Mouse (Mus musculus): ENCODE results near the gene Naaa. TPM values are rescaled to one million over a fixed set of nuclear protein-coding genes. Genes with fewer than 3 reads are reported as not detected.

Gene Naaa
- polyA plus RNA-seq, 1 experiment from 2014 or later, result 19.5 TPM

GRCm38 (mm10) chr5:92291652-92292414, 13.9 kb upstream of the Naaa start:
- no peaks in the 10 kb centered on the region for H3K79me2 ChIP-seq (ENCODE audit: inconsistent target)
- 91% methylated on average over 6 of the region's 6 CpGs for whole genome bisulfite sequencing (ENCODE audit: missing documents)
- H3K27ac ChIP-seq, result no peak overlapping the region
- H3K36me3 ChIP-seq (ENCODE audit: inconsistent target), result peaks cover 64% of the 10 kb centered on the region
- H3K4me3 ChIP-seq (ENCODE audit: inconsistent target), result no peak overlapping the region

DNA sequence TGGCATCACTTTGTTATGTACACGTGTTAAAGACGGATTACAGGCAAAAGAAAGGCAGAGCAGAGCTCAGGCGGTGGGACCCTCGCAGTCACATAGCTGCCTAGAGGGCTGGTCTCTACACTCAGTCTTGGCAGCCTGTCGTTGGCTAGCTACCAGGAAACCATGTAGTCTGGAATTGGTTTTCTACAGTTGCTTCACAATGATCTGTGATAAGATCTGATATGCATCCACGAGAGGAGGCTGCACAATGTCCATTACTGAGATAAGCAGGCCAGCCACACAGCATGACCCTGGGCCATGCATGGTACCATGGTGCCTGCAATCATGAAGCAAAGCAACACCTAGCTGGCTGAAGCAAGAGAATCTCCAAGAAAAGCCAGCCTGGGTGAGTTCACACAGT, 9.9 kb upstream of the Naaa start:
- peaks cover 56% of the 10 kb centered on the region for H3K36me3 ChIP-seq (ENCODE audit: inconsistent target)
- H3K27ac ChIP-seq, result no peak overlapping the region
- WGBS (ENCODE audit: missing documents), result 96% methylated on average over 6 of the region's 6 CpGs

GRCm38 (mm10) chr5:92283107-92283506, 5.1 kb upstream of the Naaa start:
- 63% methylated on average over 3 of the region's 3 CpGs for WGBS (ENCODE audit: missing documents)
- H3K27ac ChIP-seq, result no peak overlapping the region
- H3K4me3 ChIP-seq (ENCODE audit: inconsistent target), result no peak overlapping the region
- H3K79me2 ChIP-seq (ENCODE audit: inconsistent target), result no peaks in the 10 kb centered on the region
- peaks cover 22% of the 10 kb centered on the region for H3K36me3 ChIP-seq (ENCODE audit: inconsistent target)

More for the DNA sequence above, 9.9 kb upstream of the Naaa start:
- no peaks in the 10 kb centered on the region for H3K79me2 ChIP-seq (ENCODE audit: inconsistent target)
- H3K4me3 ChIP-seq (ENCODE audit: inconsistent target), result no peak overlapping the region

GRCm38 (mm10) chr5:92282571-92282970, 4.6 kb upstream of the Naaa start:
- H3K27ac ChIP-seq, result no peak overlapping the region
- no peaks in the 10 kb centered on the region for H3K79me2 ChIP-seq (ENCODE audit: inconsistent target)
- H3K36me3 ChIP-seq (ENCODE audit: inconsistent target), result peaks cover 17% of the 10 kb centered on the region
- 79% methylated on average over 4 of the region's 4 CpGs for WGBS (ENCODE audit: missing documents)
- H3K4me3 ChIP-seq (ENCODE audit: inconsistent target), result no peak overlapping the region

DNA sequence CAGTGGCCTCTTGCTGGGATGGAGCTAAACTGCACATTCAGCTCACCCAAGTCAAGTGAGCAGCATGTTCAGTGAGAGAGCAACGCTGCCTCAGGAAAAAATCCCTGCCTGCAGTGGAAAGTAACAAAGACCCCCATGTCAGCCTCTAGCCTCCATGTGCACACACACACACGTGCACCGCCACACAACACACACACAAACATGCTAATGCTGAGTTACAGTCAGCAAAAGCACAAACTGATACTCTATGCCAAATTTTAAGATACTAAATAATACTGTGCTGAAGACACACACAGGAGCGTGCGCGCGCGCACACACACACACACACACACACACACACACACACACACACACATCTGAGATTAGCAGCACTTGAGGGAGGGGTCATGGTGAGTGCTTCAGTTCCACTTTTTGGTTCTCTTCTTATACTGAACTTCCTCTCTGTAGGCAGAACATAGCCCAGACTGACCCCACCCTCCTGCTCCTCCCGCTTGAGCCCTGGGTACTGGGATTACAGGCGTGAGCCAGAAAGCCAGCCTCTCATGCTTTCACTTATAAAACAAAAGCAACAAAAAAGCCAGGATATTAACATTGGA, 1.1 kb upstream of the Naaa start:
- peak overlapping the region; percentile 62 for H3K27ac ChIP-seq
- no peak overlapping the region for H3K4me3 ChIP-seq (ENCODE audit: inconsistent target)
- H3K36me3 ChIP-seq (ENCODE audit: inconsistent target), result no peaks in the 10 kb centered on the region
- under 1% methylated on average over 8 of the region's 10 CpGs for WGBS (ENCODE audit: missing documents)
- no peaks in the 10 kb centered on the region for H3K79me2 ChIP-seq (ENCODE audit: inconsistent target)

DNA sequence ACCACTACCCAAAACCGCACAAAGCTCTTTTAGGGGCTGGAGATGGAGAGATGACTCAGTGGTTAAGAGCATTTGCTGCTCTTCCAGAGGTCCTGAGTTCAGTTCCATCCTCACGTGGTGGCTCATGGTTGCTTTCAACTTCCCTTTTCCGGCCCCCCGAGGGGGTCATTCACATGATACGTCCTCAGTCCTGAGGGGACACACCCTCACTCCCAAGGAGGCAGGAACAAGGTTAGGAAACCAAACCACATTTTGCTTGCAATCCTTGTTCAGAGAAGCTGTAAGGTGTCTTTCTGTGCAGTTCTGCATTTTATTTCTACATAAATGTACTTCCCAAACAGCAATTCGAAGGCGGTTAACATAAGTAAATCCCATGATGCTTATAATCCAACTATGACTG, 7.5 kb downstream of the Naaa start:
- Histone ChIP-seq H3K27ac (no peak overlapping the region), H3K4me3 (ENCODE audit: inconsistent target) (no peak overlapping the region), H3K79me2 (ENCODE audit: inconsistent target) (no peaks in the 10 kb centered on the region), H3K36me3 (ENCODE audit: inconsistent target) (no peaks in the 10 kb centered on the region)
- WGBS (ENCODE audit: missing documents), result 30% methylated on average over 7 of the region's 7 CpGs

DNA sequence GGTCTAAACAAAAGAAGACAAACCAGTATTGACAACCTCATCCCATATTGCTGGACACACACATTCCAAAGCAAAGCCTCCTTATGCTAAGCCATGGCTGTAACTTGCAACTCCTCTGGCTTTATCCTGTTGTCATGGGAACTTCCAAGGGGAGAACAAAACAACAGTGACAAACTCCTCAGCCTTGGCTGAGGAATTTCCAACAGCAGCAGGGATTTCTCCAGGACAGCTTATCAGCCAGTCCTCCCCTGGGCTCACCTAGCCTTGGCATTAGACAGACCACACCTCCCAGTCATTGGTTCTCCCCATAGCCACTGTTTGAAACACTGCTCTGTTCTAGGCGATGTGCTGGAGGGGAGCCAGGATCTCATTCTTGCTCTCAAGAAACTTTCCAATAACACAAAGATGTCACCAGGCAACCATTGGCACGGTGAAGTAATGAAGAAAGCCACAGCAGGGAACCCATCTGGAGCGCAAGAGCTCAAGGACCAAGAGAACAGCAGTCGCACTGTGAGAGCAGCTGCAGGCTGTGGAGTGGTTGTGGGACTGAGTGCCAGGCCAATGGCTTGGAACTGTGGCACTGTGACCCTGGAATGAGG, 14.1 kb downstream of the Naaa start:
- peaks cover 6% of the 10 kb centered on the region; the same call in 1 of the 2 replicates for H3K36me3 ChIP-seq (ENCODE audit: inconsistent target)
- 96% methylated on average over 4 of the region's 4 CpGs for WGBS (ENCODE audit: missing documents)
- H3K4me3 ChIP-seq (ENCODE audit: inconsistent target), result no peak overlapping the region
- no peaks in the 10 kb centered on the region for H3K79me2 ChIP-seq (ENCODE audit: inconsistent target)
- H3K27ac ChIP-seq, result no peak overlapping the region

GRCm38 (mm10) chr5:92262646-92263045, 15.3 kb downstream of the Naaa start:
- no peaks in the 10 kb centered on the region for H3K79me2 ChIP-seq (ENCODE audit: inconsistent target)
- 81% methylated on average over 8 of the region's 8 CpGs for WGBS (ENCODE audit: missing documents)
- peaks cover 8% of the 10 kb centered on the region; the same call in 1 of the 2 replicates for H3K36me3 ChIP-seq (ENCODE audit: inconsistent target)
- no peak overlapping the region for H3K4me3 ChIP-seq (ENCODE audit: inconsistent target)
- no peak overlapping the region for H3K27ac ChIP-seq

DNA sequence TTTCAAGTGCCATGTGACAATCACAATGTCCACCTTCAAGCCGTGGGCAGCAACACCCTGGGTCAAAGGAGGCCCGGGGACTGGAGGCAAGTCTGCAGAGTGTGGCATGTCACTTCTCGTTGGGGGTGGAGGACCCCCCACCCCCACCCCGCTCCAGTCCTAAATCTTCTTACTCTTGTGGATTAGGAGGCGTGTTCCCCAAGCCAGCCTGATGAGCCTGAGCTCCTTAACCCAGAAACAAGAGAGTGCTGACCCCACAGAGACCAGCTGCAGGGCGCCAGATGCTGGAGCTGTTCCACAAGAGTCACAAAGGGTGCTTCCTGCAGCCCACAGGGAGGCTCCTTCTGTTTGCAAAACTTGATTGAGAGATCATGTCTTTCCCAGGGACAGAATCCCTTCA, 21.8 kb downstream of the Naaa start, which contains the start of gene Ppef2:
Ppef2 (minus strand) TSS at position 61 of the 400 bp plus-strand sequence.
- 81% methylated on average over 6 of the region's 6 CpGs for WGBS (ENCODE audit: missing documents)

GRCm38 (mm10) chr5:92254476-92254875, 23.5 kb downstream of the Naaa start:
- Histone ChIP-seq H3K36me3 (ENCODE audit: inconsistent target) (0 out of 2 replicates have a peak, but pooled peaks cover 4% of the 10 kb centered on the region), H3K79me2 (ENCODE audit: inconsistent target) (no peaks in the 10 kb centered on the region), H3K27ac (no peak overlapping the region), H3K4me3 (ENCODE audit: inconsistent target) (no peak overlapping the region)
- WGBS (ENCODE audit: missing documents), result 9% methylated on average over 6 of the region's 6 CpGs

More for the DNA sequence above, 21.8 kb downstream of the Naaa start, which contains the start of gene Ppef2:
- H3K27ac ChIP-seq, result no peak within 1 kb of the TSS
- H3K4me3 ChIP-seq (ENCODE audit: inconsistent target), result no peak within 1 kb of the TSS
- no peaks in the 10 kb centered on the region for H3K79me2 ChIP-seq (ENCODE audit: inconsistent target)
- H3K36me3 ChIP-seq (ENCODE audit: inconsistent target), result 0 out of 2 replicates have a peak, but pooled peaks cover 4% of the 10 kb centered on the region

DNA sequence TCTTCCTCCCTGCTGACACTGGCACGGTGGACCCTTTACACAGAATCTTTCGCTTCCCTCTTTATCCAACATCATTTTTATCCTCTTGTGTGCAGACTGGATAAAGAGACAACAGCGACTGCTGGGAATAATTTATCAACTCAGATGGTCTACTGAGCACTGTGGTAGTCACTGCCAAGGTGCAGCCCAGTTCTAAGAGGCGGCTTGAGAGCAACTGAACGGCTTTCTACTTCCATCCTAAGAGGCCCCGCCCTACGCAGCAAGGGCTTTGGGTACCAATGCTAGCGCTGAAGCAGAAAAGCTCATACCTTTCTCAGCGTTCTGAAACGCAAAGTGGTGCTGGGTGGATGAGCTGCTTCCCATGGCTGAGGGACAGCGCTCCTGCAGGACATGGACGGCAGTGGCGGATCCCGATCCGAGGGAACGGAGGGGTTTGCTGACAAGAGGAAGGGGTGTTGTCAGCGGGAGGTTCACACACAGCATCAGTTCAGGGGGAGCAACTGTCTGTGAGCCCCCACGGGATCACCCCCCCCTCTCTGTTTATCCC, 25.1 kb downstream of the Naaa start:
- Histone ChIP-seq H3K79me2 (ENCODE audit: inconsistent target) (no peaks in the 10 kb centered on the region), H3K27ac (no peak overlapping the region), H3K36me3 (ENCODE audit: inconsistent target) (no peaks in the 10 kb centered on the region), H3K4me3 (ENCODE audit: inconsistent target) (no peak overlapping the region)
- 56% methylated on average over 18 of the region's 18 CpGs for WGBS (ENCODE audit: missing documents)

DNA sequence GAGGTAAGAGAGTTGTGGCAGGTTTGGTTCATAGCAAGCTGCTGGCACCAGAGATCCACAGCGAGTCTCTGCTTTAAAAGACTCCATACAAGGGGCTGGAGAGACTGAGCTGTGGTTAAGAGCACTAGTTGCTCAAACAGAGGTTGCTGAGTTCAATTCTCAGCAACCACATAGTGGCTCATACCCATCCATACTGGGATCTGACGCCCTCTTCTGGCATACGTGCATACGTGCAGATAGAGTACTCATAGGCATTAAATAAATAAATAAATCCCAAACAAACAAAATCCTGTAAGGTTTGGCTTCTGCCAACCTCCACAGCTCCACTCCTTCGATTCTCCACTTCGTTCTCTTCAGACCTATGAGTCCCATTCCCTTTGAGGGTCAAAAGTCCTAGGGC, 25.9 kb downstream of the Naaa start:
- 94% methylated on average over 6 of the region's 6 CpGs for WGBS (ENCODE audit: missing documents)
- H3K27ac ChIP-seq, result no peak overlapping the region
- H3K4me3 ChIP-seq (ENCODE audit: inconsistent target), result no peak overlapping the region
- no peaks in the 10 kb centered on the region for H3K36me3 ChIP-seq (ENCODE audit: inconsistent target)
- H3K79me2 ChIP-seq (ENCODE audit: inconsistent target), result no peaks in the 10 kb centered on the region

DNA sequence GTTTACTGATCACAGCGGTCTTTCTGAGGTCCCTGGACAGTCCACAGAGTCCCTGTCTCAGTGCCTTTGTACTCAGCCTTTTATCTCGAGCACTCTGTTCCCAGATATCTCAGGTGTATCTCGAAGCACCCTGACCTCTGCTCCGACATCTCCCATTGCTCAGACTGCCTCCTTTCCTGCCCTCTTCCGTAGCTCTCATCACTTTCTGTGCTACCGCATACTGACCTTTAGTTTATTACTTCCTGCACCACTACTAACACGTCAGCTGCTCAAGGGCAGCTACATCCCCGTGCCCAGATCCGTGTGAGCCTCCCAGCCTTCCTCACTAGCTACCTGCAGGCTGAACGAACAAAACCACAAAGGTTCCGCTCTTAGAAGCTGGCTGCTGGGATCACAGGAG, 29.4 kb downstream of the Naaa start:
- no peaks in the 10 kb centered on the region for H3K79me2 ChIP-seq (ENCODE audit: inconsistent target)
- 85% methylated on average over 11 of the region's 11 CpGs for WGBS (ENCODE audit: missing documents)
- H3K36me3 ChIP-seq (ENCODE audit: inconsistent target), result no peaks in the 10 kb centered on the region
- H3K4me3 ChIP-seq (ENCODE audit: inconsistent target), result no peak overlapping the region
- no peak overlapping the region for H3K27ac ChIP-seq

DNA sequence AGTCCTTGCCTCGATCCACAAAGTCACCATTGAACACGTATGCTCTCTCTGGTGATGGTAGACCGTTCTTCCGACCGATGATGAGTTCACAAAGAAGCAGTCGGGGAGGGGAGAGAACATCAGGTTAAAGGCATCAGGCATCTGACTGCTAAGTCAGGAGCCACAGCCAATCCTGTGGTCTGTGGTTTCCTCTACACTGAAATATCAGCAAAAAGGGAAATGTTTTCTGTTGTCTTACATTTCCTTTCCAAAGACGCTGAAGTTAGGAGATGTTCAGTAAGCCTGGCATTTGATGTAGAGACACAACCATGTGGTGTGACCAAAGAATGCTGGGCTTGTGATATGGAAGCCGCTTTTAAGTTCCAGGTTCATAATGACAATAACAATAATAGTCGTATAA, 32.5 kb downstream of the Naaa start:
- Histone ChIP-seq H3K4me3 (ENCODE audit: inconsistent target) (no peak overlapping the region), H3K36me3 (ENCODE audit: inconsistent target) (no peaks in the 10 kb centered on the region), H3K27ac (no peak overlapping the region), H3K79me2 (ENCODE audit: inconsistent target) (no peaks in the 10 kb centered on the region)
- 3% methylated on average over 9 of the region's 9 CpGs for WGBS (ENCODE audit: missing documents)

DNA sequence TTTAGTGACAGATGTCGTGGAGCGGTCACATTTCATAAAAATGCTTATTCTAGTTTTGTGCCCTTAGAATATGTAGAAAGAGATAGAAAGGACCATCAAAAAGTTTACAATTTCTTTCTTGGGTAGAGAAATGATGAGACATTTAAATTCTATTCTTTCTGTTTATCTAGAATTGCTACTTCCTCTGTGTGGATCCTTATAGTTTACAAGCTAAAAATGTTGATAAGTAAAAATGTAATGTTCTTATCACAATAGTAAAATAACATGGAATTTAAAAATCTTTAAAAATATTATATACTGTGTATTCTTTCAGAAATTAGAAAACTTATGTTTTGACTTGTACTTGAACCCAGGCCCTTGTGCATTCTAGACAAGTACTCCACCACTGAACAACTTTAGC, 33.1 kb downstream of the Naaa start:
- Histone ChIP-seq H3K36me3 (ENCODE audit: inconsistent target) (no peaks in the 10 kb centered on the region), H3K4me3 (ENCODE audit: inconsistent target) (no peak overlapping the region), H3K27ac (no peak overlapping the region), H3K79me2 (ENCODE audit: inconsistent target) (no peaks in the 10 kb centered on the region)
- 91% methylated on average over 2 of the region's 2 CpGs for WGBS (ENCODE audit: missing documents)

Data from macrophage (primary cell).